Mouse (Mus musculus): ENCODE measurements around the gene Ighmbp2. TPM values are rescaled to one million over a fixed set of nuclear protein-coding genes. Genes with fewer than 3 reads are reported as not detected.

The Ighmbp2 gene
- 6.3 and 7.4 TPM in 2 replicates for polyA plus RNA-seq (2012; rRNA removed)

GRCm38 (mm10) chr19:3282572-3283467 is at the start of gene Ighmbp2, which contains the start of gene Mrpl21:
Gene Ighmbp2, minus strand, starts transcription at chr19:3283017.
Gene Mrpl21, plus strand, starts transcription at chr19:3282901.
- WGBS = 1% methylated on average over 49 of the region's 49 CpGs
- Histone ChIP-seq H3K27ac (ENCODE audit: insufficient read depth, low read length) (peak within 1 kb of the TSS; percentile 56), H3K4me3 (ENCODE audit: extremely low read depth, insufficient read depth, insufficient read length) (peak within 1 kb of the TSS; percentile 83), H3K36me3 (ENCODE audit: control insufficient read depth, insufficient read depth, low read length) (peaks cover 3% of the 10 kb centered on the region; the same call in 1 of the 2 replicates), H3K27me3 (ENCODE audit: control insufficient read depth, insufficient read depth, low read length) (no peaks in the 10 kb centered on the region), H3K4me1 (ENCODE audit: control insufficient read depth, insufficient read depth, insufficient read length) (peaks cover 5% of the 10 kb centered on the region; the same call in 1 of the 2 replicates)
- DNase-seq (ENCODE audit: low read depth in 1 of 2, low spot score in 2 of 2) = peak; percentile 66 to 72
- TF ChIP-seq CTCF (IDR thresholded peaks at IDR 0.05; ENCODE audit: extremely low read depth, insufficient read depth, insufficient read length, insufficient replicate concordance) (no peak), POLR2A (IDR thresholded peaks at IDR 0.05; ENCODE audit: low read depth, low read length) (peak; percentile 45; the same call in 1 of the 2 replicates)

GRCm38 (mm10) chr19:3326479-3327047 is 43.7 kb upstream of the Ighmbp2 start:
- TF ChIP-seq CTCF (IDR thresholded peaks at IDR 0.05; ENCODE audit: extremely low read depth, insufficient read depth, insufficient read length, insufficient replicate concordance) (no peak), POLR2A (IDR thresholded peaks at IDR 0.05; ENCODE audit: low read depth, low read length) (no peak)
- H3K4me1 ChIP-seq (ENCODE audit: control insufficient read depth, insufficient read depth, insufficient read length) = peaks cover 25% of the 10 kb centered on the region; the same call in 1 of the 2 replicates
- no peak for DNase-seq (ENCODE audit: low read depth in 1 of 2, low spot score in 2 of 2)
- 87% methylated on average over 12 of the region's 12 CpGs for WGBS
- no peaks in the 10 kb centered on the region for H3K27me3 ChIP-seq (ENCODE audit: control insufficient read depth, insufficient read depth, low read length)
- H3K4me3 ChIP-seq (ENCODE audit: extremely low read depth, insufficient read depth, insufficient read length) = no peak overlapping the region
- H3K27ac ChIP-seq (ENCODE audit: insufficient read depth, low read length) = no peak overlapping the region
- no peaks in the 10 kb centered on the region for H3K36me3 ChIP-seq (ENCODE audit: control insufficient read depth, insufficient read depth, low read length)

GRCm38 (mm10) chr19:3325771-3326478 is 43.1 kb upstream of the Ighmbp2 start:
- DNase-seq (ENCODE audit: low read depth in 1 of 2, low spot score in 2 of 2) = no peak
- WGBS = 28% methylated on average over 15 of the region's 15 CpGs
- TF ChIP-seq CTCF (IDR thresholded peaks at IDR 0.05; ENCODE audit: extremely low read depth, insufficient read depth, insufficient read length, insufficient replicate concordance) = no peak
- no peak for TF ChIP-seq POLR2A (IDR thresholded peaks at IDR 0.05; ENCODE audit: low read depth, low read length)

GRCm38 (mm10) chr19:3324931-3325711 is 42.3 kb upstream of the Ighmbp2 start:
- Histone ChIP-seq H3K27ac (ENCODE audit: insufficient read depth, low read length) (peak overlapping the region; percentile 96), H3K36me3 (ENCODE audit: control insufficient read depth, insufficient read depth, low read length) (no peaks in the 10 kb centered on the region), H3K27me3 (ENCODE audit: control insufficient read depth, insufficient read depth, low read length) (no peaks in the 10 kb centered on the region), H3K4me3 (ENCODE audit: extremely low read depth, insufficient read depth, insufficient read length) (peak overlapping the region; percentile 89), H3K4me1 (ENCODE audit: control insufficient read depth, insufficient read depth, insufficient read length) (peaks cover 22% of the 10 kb centered on the region; the same call in 1 of the 2 replicates)
- WGBS = under 1% methylated on average over 59 of the region's 59 CpGs
- TF ChIP-seq POLR2A (IDR thresholded peaks at IDR 0.05; ENCODE audit: low read depth, low read length) (0 out of 2 replicates have a peak, but pooled peaks have one; percentile 28), CTCF (IDR thresholded peaks at IDR 0.05; ENCODE audit: extremely low read depth, insufficient read depth, insufficient read length, insufficient replicate concordance) (no peak)
- DNase-seq (ENCODE audit: low read depth in 1 of 2, low spot score in 2 of 2) = peak; percentile 77 to 94

More at GRCm38 (mm10) chr19:3325771-3326478, 43.1 kb upstream of the Ighmbp2 start:
- Histone ChIP-seq H3K27me3 (ENCODE audit: control insufficient read depth, insufficient read depth, low read length) (no peaks in the 10 kb centered on the region), H3K27ac (ENCODE audit: insufficient read depth, low read length) (peak overlapping the region; percentile 53), H3K36me3 (ENCODE audit: control insufficient read depth, insufficient read depth, low read length) (no peaks in the 10 kb centered on the region), H3K4me3 (ENCODE audit: extremely low read depth, insufficient read depth, insufficient read length) (peak overlapping the region; percentile 28), H3K4me1 (ENCODE audit: control insufficient read depth, insufficient read depth, insufficient read length) (peaks cover 27% of the 10 kb centered on the region; the same call in 1 of the 2 replicates)

- peak overlapping the region; percentile 89 for H3K4me3 ChIP-seq (ENCODE audit: extremely low read depth, insufficient read depth, insufficient read length)
- no peak for TF ChIP-seq CTCF (IDR thresholded peaks at IDR 0.05; ENCODE audit: extremely low read depth, insufficient read depth, insufficient read length, insufficient replicate concordance)
- no peak for TF ChIP-seq POLR2A (IDR thresholded peaks at IDR 0.05; ENCODE audit: low read depth, low read length)
- WGBS = under 1% methylated on average over 17 of the region's 17 CpGs
- no peaks in the 10 kb centered on the region for H3K27me3 ChIP-seq (ENCODE audit: control insufficient read depth, insufficient read depth, low read length)
- H3K4me1 ChIP-seq (ENCODE audit: control insufficient read depth, insufficient read depth, insufficient read length) = peaks cover 14% of the 10 kb centered on the region; the same call in 1 of the 2 replicates
- no peaks in the 10 kb centered on the region for H3K36me3 ChIP-seq (ENCODE audit: control insufficient read depth, insufficient read depth, low read length)
- peak overlapping the region; percentile 96 for H3K27ac ChIP-seq (ENCODE audit: insufficient read depth, low read length)
- DNase-seq (ENCODE audit: low read depth in 1 of 2, low spot score in 2 of 2) = no peak
Observed at GRCm38 (mm10) chr19:3324271-3324811, 41.5 kb upstream of the Ighmbp2 start.

All from spleen, adult 2 months (tissue).